Mouse (Mus musculus): ENCODE data around the gene D930048N14Rik. TPM values are rescaled to one million over a fixed set of nuclear protein-coding genes. Genes with fewer than 3 reads are reported as not detected.

Gene D930048N14Rik
- polyA plus RNA-seq, 1 experiment = 4.1 TPM

DNA sequence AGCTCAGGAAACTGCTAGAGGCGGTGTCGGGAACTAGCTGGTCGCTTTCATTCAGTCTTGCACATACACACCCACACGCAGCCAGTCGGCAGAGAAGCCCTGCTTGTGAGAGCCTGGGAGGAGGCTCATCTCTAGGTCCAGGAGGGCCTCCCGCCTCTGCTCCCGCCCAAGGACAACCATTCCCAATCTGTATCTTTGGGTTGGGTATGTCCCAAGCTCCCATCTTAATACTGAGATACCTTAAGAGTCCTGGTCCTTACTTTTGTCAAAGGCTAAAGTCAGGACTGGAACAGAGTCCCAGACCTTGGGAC, 910 bp upstream of the D930048N14Rik start:
- no peak for DNase-seq
- TF ChIP-seq POLR2A (IDR thresholded peaks at IDR 0.05; ENCODE audit: borderline replicate concordance, insufficient read depth, low read length) (no peak), CTCF (IDR thresholded peaks at IDR 0.05; ENCODE audit: borderline replicate concordance, insufficient read depth, low read depth, low read length) (no peak)
- Histone ChIP-seq H3K27me3 (ENCODE audit: control insufficient read depth, insufficient read depth, low read length) (no peaks in the 10 kb centered on the region), H3K27ac (ENCODE audit: insufficient read depth, low read length) (no peak overlapping the region), H3K4me3 (replicated peaks; ENCODE audit: insufficient read depth, low read depth, low read length) (peak overlapping the region; percentile 51), H3K4me1 (ENCODE audit: control insufficient read depth, insufficient read depth, low read length) (0 out of 2 replicates have a peak, but pooled peaks cover 3% of the 10 kb centered on the region)
- 28% methylated on average over 7 of the region's 7 CpGs for WGBS

DNA sequence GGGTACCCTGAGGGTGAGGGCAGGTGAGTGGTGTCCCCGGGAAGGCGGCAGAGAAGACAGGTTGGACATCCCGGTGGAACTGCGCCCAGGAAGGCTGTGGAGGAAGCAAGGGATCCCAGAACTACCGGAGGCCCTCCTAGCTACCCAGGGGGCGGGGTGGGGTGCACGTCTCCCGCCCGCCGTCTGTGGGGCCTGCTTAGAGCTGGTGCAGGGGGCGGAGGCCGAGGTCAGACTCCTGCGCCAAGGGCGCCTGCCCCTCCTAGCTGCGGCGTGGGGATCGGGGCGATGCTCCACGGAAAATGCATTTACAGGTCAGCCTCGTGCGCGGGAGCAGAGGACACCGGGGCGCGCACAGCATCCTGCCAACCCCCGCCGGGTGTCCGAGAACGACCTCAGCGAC, 493 bp upstream of the D930048N14Rik start:
- TF ChIP-seq POLR2A (IDR thresholded peaks at IDR 0.05; ENCODE audit: borderline replicate concordance, insufficient read depth, low read length) (no peak), CTCF (IDR thresholded peaks at IDR 0.05; ENCODE audit: borderline replicate concordance, insufficient read depth, low read depth, low read length) (no peak)
- Histone ChIP-seq H3K4me3 (replicated peaks; ENCODE audit: insufficient read depth, low read depth, low read length) (peak overlapping the region; percentile 51), H3K4me1 (ENCODE audit: control insufficient read depth, insufficient read depth, low read length) (0 out of 2 replicates have a peak, but pooled peaks cover 3% of the 10 kb centered on the region), H3K27ac (ENCODE audit: insufficient read depth, low read length) (no peak overlapping the region), H3K27me3 (ENCODE audit: control insufficient read depth, insufficient read depth, low read length) (no peaks in the 10 kb centered on the region)
- 1% methylated on average over 30 of the region's 30 CpGs for WGBS
- DNase-seq = no peak

GRCm38 (mm10) chr11:51652889-51653418, 2.2 kb downstream of the D930048N14Rik start:
- 90% methylated on average over 4 of the region's 4 CpGs for WGBS
- TF ChIP-seq CTCF (IDR thresholded peaks at IDR 0.05; ENCODE audit: borderline replicate concordance, insufficient read depth, low read depth, low read length) = no peak
- TF ChIP-seq POLR2A (IDR thresholded peaks at IDR 0.05; ENCODE audit: borderline replicate concordance, insufficient read depth, low read length) = no peak
- no peak overlapping the region for H3K4me3 ChIP-seq (replicated peaks; ENCODE audit: insufficient read depth, low read depth, low read length)
- no peaks in the 10 kb centered on the region for H3K27me3 ChIP-seq (ENCODE audit: control insufficient read depth, insufficient read depth, low read length)
- no peak overlapping the region for H3K27ac ChIP-seq (ENCODE audit: insufficient read depth, low read length)
- no peak for DNase-seq
- H3K4me1 ChIP-seq (ENCODE audit: control insufficient read depth, insufficient read depth, low read length) = 0 out of 2 replicates have a peak, but pooled peaks cover 3% of the 10 kb centered on the region

- H3K27ac ChIP-seq (ENCODE audit: insufficient read depth, low read length) = no peak overlapping the region
- no peak for TF ChIP-seq POLR2A (IDR thresholded peaks at IDR 0.05; ENCODE audit: borderline replicate concordance, insufficient read depth, low read length)
- TF ChIP-seq CTCF (IDR thresholded peaks at IDR 0.05; ENCODE audit: borderline replicate concordance, insufficient read depth, low read depth, low read length) = no peak
- WGBS = 86% methylated on average over 6 of the region's 6 CpGs
Observed at GRCm38 (mm10) chr11:51653736-51654135, 3.0 kb downstream of the D930048N14Rik start.

GRCm38 (mm10) chr11:51654891-51655290, 4.1 kb downstream of the D930048N14Rik start:
- 85% methylated on average over 3 of the region's 3 CpGs for WGBS
- 0 out of 2 replicates have a peak, but pooled peaks cover 3% of the 10 kb centered on the region for H3K4me1 ChIP-seq (ENCODE audit: control insufficient read depth, insufficient read depth, low read length)

More at GRCm38 (mm10) chr11:51653736-51654135, 3.0 kb downstream of the D930048N14Rik start:
- H3K4me3 ChIP-seq (replicated peaks; ENCODE audit: insufficient read depth, low read depth, low read length) = no peak overlapping the region
- 0 out of 2 replicates have a peak, but pooled peaks cover 3% of the 10 kb centered on the region for H3K4me1 ChIP-seq (ENCODE audit: control insufficient read depth, insufficient read depth, low read length)
- DNase-seq = no peak
- H3K27me3 ChIP-seq (ENCODE audit: control insufficient read depth, insufficient read depth, low read length) = no peaks in the 10 kb centered on the region

GRCm38 (mm10) chr11:51656798-51657521, 6.2 kb downstream of the D930048N14Rik start:
- Histone ChIP-seq H3K27me3 (ENCODE audit: control insufficient read depth, insufficient read depth, low read length) (no peaks in the 10 kb centered on the region), H3K4me3 (replicated peaks; ENCODE audit: insufficient read depth, low read depth, low read length) (no peak overlapping the region), H3K4me1 (ENCODE audit: control insufficient read depth, insufficient read depth, low read length) (no peaks in the 10 kb centered on the region), H3K27ac (ENCODE audit: insufficient read depth, low read length) (no peak overlapping the region)
- 70% methylated on average over 10 of the region's 10 CpGs for WGBS
- DNase-seq = no peak
- no peak for TF ChIP-seq CTCF (IDR thresholded peaks at IDR 0.05; ENCODE audit: borderline replicate concordance, insufficient read depth, low read depth, low read length)
- no peak for TF ChIP-seq POLR2A (IDR thresholded peaks at IDR 0.05; ENCODE audit: borderline replicate concordance, insufficient read depth, low read length)

More at GRCm38 (mm10) chr11:51654891-51655290, 4.1 kb downstream of the D930048N14Rik start:
- H3K27ac ChIP-seq (ENCODE audit: insufficient read depth, low read length) = no peak overlapping the region
- TF ChIP-seq CTCF (IDR thresholded peaks at IDR 0.05; ENCODE audit: borderline replicate concordance, insufficient read depth, low read depth, low read length) (no peak), POLR2A (IDR thresholded peaks at IDR 0.05; ENCODE audit: borderline replicate concordance, insufficient read depth, low read length) (no peak)
- no peak for DNase-seq
- H3K27me3 ChIP-seq (ENCODE audit: control insufficient read depth, insufficient read depth, low read length) = no peaks in the 10 kb centered on the region
- H3K4me3 ChIP-seq (replicated peaks; ENCODE audit: insufficient read depth, low read depth, low read length) = no peak overlapping the region

GRCm38 (mm10) chr11:51658291-51658690, 7.5 kb downstream of the D930048N14Rik start:
- Histone ChIP-seq H3K4me1 (ENCODE audit: control insufficient read depth, insufficient read depth, low read length) (no peaks in the 10 kb centered on the region), H3K27me3 (ENCODE audit: control insufficient read depth, insufficient read depth, low read length) (no peaks in the 10 kb centered on the region), H3K27ac (ENCODE audit: insufficient read depth, low read length) (no peak overlapping the region), H3K4me3 (replicated peaks; ENCODE audit: insufficient read depth, low read depth, low read length) (no peak overlapping the region)
- 69% methylated on average over 7 of the region's 7 CpGs for WGBS
- no peak for TF ChIP-seq CTCF (IDR thresholded peaks at IDR 0.05; ENCODE audit: borderline replicate concordance, insufficient read depth, low read depth, low read length)
- no peak for TF ChIP-seq POLR2A (IDR thresholded peaks at IDR 0.05; ENCODE audit: borderline replicate concordance, insufficient read depth, low read length)
- no peak for DNase-seq

GRCm38 (mm10) chr11:51658705-51659104, 8.0 kb downstream of the D930048N14Rik start:
- Histone ChIP-seq H3K4me1 (ENCODE audit: control insufficient read depth, insufficient read depth, low read length) (no peaks in the 10 kb centered on the region), H3K27me3 (ENCODE audit: control insufficient read depth, insufficient read depth, low read length) (no peaks in the 10 kb centered on the region), H3K4me3 (replicated peaks; ENCODE audit: insufficient read depth, low read depth, low read length) (no peak overlapping the region), H3K27ac (ENCODE audit: insufficient read depth, low read length) (no peak overlapping the region)
- TF ChIP-seq POLR2A (IDR thresholded peaks at IDR 0.05; ENCODE audit: borderline replicate concordance, insufficient read depth, low read length) = no peak
- no peak for TF ChIP-seq CTCF (IDR thresholded peaks at IDR 0.05; ENCODE audit: borderline replicate concordance, insufficient read depth, low read depth, low read length)
- 29% methylated on average over 6 of the region's 6 CpGs for WGBS
- no peak for DNase-seq
